Mouse (Mus musculus): ENCODE data around the gene Krt16.

Gene Krt16

GRCm38 (mm10) chr11:100248852-100249465 is at the start of gene Krt16:
TSS of gene Krt16 (minus strand) at chr11:100248902.
- no peak for DNase-seq (ENCODE audit: low spot score in 2 of 2)

DNA sequence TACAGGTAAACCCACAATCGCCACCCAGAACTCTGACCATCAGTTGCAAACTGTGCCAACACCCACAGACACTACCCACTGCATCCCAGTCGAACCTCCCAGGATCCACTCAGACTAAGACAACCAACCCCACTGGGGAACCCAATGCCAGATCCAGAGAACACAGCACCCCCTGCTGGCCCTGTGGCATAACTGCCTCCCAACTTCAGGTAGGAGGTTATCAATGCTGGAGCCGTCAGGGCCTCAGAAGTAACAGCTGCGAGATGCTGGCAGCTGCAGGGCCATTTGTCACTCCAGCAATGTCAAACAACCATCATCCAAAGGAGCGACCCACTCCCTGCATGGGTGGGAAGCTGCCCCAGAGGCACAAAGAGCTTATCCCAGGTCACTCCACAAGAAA is 49.1 kb upstream of the Krt16 start:
- DNase-seq (ENCODE audit: low spot score in 2 of 2), result no peak

- peak; percentile 25 to 58 for DNase-seq (ENCODE audit: low spot score in 2 of 2)
These were observed 46.6 kb upstream of the Krt16 start for GRCm38 (mm10) chr11:100295308-100295707.

DNA sequence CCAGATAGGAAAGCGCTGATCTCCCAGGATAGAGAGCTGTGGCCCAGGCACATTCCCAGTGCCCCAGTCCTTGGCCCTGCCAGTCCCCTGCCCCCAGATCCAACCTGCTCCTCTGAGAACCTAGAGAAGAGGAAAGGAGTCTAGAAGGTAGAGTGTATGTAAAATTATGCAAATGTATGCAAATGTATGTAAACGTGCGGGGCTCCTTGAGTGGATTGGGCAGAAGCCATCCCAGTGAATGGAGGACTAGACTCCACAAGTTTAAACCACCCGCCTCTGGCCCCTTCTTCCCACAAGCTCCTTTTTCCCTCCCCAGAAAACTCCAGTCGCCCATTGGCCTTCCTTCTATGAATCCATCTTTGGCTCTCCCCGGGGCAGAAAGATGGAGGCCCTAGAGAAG is 44.2 kb upstream of the Krt16 start:
- no peak for DNase-seq (ENCODE audit: low spot score in 2 of 2)

DNA sequence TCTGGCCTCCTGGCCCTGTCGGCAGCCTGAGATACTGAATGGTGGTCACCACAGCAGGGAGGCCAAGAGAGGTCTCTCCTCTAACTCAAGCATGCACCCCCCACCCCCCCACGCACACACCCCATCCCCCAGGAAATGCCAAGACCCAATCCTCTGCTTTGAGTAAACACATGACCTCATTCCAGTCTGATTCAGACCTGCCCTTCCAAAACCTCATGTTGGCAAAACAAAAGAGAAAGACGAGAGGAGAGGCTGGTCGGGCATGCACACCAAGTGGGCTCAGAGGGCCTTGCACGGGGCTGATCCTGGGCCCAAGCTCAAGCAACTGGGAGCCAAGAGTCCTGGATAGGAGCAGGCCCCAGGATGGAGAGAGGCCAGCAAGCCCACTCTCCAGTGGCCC is 41.5 kb upstream of the Krt16 start:
- DNase-seq (ENCODE audit: low spot score in 2 of 2), result no peak

DNA sequence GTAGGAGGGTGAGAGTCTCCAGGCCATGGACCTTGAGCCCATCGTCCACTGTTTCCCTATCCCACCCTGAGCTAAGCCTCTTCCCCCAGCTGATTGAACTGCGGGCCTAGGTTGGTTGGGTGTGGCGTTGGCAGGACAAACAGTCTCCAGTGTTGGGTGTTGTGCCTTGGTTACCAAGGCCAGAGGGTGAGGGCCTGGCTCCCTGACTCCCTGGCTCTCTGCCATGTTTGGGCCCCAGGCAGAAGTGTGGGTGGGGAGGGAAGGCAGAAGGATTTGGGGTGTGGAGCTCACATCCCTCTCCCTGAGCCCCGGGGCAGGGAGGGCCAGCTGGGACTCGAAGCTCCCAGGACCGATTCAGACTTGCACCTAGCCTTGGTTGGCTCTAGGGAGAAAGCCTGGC is 40.2 kb upstream of the Krt16 start:
- DNase-seq (ENCODE audit: low spot score in 2 of 2), result peak in 1 of 2 experiments; percentile 18

DNA sequence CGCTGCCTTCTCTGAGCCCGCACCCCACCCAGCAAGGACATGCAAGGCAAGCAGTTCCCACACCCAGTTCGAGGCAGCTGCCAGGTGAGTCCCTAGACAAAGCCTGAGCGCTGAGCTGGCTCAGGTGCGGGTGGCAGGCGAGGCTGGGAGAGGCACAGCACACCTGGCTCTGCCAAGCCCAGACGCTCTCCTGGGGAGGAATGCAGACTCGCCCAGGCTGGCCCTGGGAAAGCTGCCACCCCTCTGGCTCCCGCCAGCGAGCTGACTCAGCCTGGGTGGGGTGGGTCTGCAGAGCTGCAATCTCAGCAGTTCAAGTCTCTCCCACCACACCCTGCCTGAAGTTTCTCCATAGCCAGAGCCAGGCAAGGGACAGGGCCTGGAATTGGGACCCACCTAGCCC is 38.3 kb upstream of the Krt16 start:
- peak; percentile 12 to 65 for DNase-seq (ENCODE audit: low spot score in 2 of 2)

DNA sequence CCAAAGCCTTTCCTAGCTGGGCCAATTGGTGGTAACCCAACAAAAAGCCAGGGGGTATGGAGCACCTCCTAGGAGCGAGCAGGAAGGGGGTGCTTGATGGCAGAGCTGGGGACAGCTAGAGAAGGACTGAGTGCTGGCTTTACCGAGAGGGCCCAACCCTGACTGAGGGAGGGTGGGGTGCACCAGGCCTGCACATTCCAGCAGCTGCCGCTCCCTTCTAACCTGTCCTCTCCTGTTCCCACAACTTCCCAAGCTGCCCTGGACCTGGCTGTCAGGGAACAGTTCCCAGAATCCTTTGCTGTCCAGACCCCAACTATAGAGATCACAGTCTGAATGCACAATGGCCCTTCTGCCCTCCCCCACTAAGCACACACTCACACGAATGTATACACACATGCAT is 36.3 kb upstream of the Krt16 start:
- no peak for DNase-seq (ENCODE audit: low spot score in 2 of 2)

- peak; percentile 41 to 61 for DNase-seq (ENCODE audit: low spot score in 2 of 2)
These were observed 33.8 kb upstream of the Krt16 start for GRCm38 (mm10) chr11:100282549-100282948.

DNA sequence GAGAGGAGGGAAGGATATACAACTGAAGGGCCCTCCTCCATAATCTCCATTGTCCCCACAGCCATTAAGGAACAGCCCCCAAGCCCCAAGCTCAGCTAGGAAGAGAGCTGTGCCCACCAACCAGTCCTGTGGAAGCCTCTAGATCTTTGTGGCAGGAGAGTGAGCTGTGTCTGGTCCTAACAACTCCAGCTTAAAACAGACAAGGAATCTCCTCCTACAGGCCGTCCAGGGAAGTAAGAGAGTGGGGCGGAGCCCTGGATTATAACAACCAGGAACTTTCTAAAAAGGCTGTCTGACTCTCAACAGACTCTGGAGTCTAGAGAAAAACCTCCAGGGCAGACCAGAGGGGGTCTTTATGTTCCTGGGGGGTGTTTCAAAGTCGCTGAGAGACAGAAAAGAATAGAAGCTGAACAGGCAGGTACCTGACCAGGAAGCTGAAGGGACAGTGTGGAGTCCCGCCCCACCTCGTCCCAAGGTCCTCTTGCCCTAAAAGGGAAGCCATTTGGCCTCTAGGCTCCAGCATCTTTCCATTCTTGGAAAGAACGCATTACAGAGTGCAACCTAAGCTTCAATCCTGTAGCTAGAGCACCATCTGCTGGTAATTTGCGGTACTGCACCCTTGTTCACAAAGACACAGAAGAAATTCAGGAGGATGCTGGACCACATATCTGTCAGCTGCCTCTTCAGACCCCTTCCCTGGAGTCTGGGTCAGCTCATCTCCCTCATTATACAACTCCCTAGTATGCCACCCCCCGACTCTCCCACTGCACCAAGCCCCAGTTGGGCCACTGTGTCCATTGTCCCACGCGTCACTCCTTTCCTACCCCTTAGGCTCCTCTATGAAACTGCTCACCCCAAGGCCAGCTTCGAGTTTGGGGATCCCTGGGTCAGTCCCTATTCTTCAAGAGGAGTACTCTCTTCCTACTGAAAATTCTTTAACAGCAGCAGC is 33.2 kb upstream of the Krt16 start:
- peak in 1 of 2 experiments; percentile 76 for DNase-seq (ENCODE audit: low spot score in 2 of 2)

DNA sequence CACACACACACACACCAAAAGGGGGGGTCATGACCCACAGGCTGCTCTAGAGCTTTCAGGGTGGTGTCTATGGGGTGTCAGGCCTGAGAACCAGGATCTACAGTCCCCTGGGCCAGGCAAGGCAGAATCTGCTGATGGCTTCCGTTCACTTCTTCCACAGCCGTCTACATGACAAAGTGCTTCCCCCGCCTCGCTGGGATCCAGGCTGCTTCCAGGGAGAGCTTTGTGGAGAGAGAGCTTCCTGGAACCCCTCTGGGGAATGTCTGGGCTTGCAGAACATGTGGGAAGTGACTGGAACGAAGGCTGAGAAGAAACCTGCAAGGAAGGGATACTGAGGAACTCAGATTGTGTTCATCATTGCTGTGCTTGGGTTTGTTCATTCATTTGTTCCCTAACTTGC is 30.1 kb upstream of the Krt16 start:
- no peak for DNase-seq (ENCODE audit: low spot score in 2 of 2)

- no peak for DNase-seq (ENCODE audit: low spot score in 2 of 2)
These were observed 29.2 kb upstream of the Krt16 start for GRCm38 (mm10) chr11:100277726-100278480.

DNA sequence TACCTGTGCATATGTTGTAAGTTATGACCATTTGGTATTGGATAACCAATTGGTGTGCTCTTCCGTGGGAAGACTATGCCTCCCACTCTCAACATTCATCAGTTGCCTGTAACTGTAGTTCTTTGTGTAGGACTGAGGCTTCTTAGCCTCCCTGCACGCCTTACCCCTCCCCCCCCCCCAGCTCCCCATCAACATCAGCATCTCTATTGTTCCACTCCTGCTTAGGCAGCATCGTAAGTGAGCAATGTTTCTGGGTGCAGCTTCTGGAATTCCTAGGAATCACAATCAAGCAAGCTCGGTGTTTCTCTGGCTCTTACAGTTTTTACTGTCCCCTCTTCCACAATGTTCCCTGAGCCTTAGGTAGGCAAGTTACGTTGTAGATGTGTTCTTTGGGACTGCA is 26.8 kb upstream of the Krt16 start:
- DNase-seq (ENCODE audit: low spot score in 2 of 2), result no peak

DNA sequence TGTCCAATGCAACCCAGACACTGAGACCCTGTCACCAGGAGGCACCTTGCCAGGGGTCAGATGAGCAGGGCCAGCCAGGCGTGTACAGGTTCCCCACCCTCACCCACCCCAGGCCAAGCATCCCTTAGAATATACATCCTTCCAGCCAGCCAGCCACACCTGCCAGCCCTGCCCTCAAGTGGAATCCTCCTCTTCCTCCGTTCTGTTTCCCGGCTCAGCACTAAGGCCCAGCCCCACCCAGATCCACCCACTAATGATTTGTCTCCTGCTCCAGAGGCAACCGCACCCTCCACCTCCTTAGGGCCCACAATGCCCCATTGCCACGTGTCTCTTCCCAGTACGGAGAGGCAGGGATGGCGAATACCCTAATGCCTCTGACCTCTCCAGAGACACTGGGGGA is 26.0 kb upstream of the Krt16 start:
- no peak for DNase-seq (ENCODE audit: low spot score in 2 of 2)

GRCm38 (mm10) chr11:100271878-100272277 is 23.2 kb upstream of the Krt16 start:
- no peak for DNase-seq (ENCODE audit: low spot score in 2 of 2)

DNA sequence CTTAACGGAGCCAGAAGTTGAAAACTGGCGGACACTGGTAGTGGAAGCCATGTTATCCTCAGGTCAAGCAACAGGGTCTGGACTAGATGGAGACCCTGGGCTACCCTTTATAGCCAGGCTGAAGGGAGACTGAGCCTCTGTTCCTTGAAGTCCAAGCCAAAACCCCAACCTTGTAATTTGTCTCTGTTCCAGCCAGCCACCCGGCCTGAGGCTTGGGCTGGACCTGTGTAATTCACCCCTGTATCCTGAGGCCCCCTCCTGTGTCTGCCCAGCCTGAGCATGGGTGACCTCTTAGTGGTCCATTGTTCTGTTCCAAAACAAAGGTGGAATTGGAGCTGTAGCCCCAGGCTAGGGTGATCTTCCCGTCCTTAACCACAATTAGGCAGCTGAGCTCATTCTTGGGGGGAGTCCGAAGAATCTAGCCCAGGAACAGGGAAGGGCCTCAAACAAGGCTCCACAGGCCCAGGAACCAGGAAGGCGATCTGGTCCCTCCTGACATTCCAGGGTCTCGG is 21.2 kb upstream of the Krt16 start, which contains the start of gene Krt42:
TSS of gene Krt42 (minus strand) at position 51 of the 512 bp plus-strand sequence.
- DNase-seq (ENCODE audit: low spot score in 2 of 2), result no peak

- DNase-seq (ENCODE audit: low spot score in 2 of 2), result no peak
These were observed 13.6 kb upstream of the Krt16 start for GRCm38 (mm10) chr11:100262058-100262980.

- no peak for DNase-seq (ENCODE audit: low spot score in 2 of 2)
These were observed 12.5 kb upstream of the Krt16 start for GRCm38 (mm10) chr11:100261235-100261605.

- no peak for DNase-seq (ENCODE audit: low spot score in 2 of 2)
These were observed 12.0 kb upstream of the Krt16 start, which contains the start of gene Krt17 for GRCm38 (mm10) chr11:100260514-100261234. TSS of gene Krt17 (minus strand) at chr11:100261029.

- no peak for DNase-seq (ENCODE audit: low spot score in 2 of 2)
These were observed 10.4 kb upstream of the Krt16 start for GRCm38 (mm10) chr11:100259079-100259478.

Measured in heart, adult 9 months (tissue).